ENCODE assay signal across 10 mouse cellular contexts in genomic region chr11:21998141-21999047, GRCm38 (mm10). TPM values are rescaled to one million over a fixed set of nuclear protein-coding genes. Genes with fewer than 3 reads are reported as not detected.
DNase-seq lines count a peak whose midpoint lies in the region; ATAC-seq and TF ChIP-seq lines count a peak whose summit lies in the region.
"Had no signal": no experiment of that assay in that cellular context is flagged by ENCODE, and none has a peak within 500 bp of the region (broad histone marks: within the 10 kb centered on the region; RNA-seq: fewer than 3 reads in every experiment).

No protein-coding gene starts in this region.

- no peak overlapping the region for H3K27ac ChIP-seq in heart, embryonic 10.5 days
- H3K27ac ChIP-seq in embryonic facial prominence, embryonic 15.5 days (replicated peaks): no peak overlapping the region
- no peak overlapping the region for H3K27ac ChIP-seq in limb, embryonic 14.5 days (replicated peaks; ENCODE audit: low read depth, low read length)
- H3K27ac ChIP-seq: limb, embryonic 12.5 days had no signal

- no peak for TF ChIP-seq POLR2A in limb, embryonic 14.5 days (IDR thresholded peaks at IDR 0.05; ENCODE audit: borderline replicate concordance, extremely low read depth, insufficient read depth, insufficient read length)

- H3K27me3 ChIP-seq in heart, embryonic 10.5 days (ENCODE audit: insufficient read depth, poor library complexity, severe bottlenecking): peaks cover 94% of the 10 kb centered on the region
- H3K27me3 ChIP-seq in E14TG2a.4 (ENCODE audit: insufficient read depth, low read length): peaks cover 97% of the 10 kb centered on the region
- peaks cover 81% of the 10 kb centered on the region for H3K27me3 ChIP-seq in embryonic facial prominence, embryonic 15.5 days
- H3K27me3 ChIP-seq in limb, embryonic 14.5 days (ENCODE audit: control insufficient read depth, insufficient read depth, low read length): peaks cover 83% of the 10 kb centered on the region

- peak overlapping the region; percentile 92 for H3K4me2 ChIP-seq in embryonic facial prominence, embryonic 15.5 days (replicated peaks)
- H3K4me2 ChIP-seq in limb, embryonic 14.5 days (replicated peaks; ENCODE audit: low read depth, low read length, severe bottlenecking): no peak overlapping the region

- H3K4me1 ChIP-seq in heart, embryonic 10.5 days: peaks cover 40% of the 10 kb centered on the region
- peaks cover 64% of the 10 kb centered on the region for H3K4me1 ChIP-seq in E14TG2a.4 (replicated peaks; ENCODE audit: low read depth, low read length)
- H3K4me1 ChIP-seq in embryonic facial prominence, embryonic 15.5 days: peaks cover 46% of the 10 kb centered on the region
- H3K4me1 ChIP-seq in limb, embryonic 14.5 days (ENCODE audit: control insufficient read depth, insufficient read depth, low read length): peaks cover 15% of the 10 kb centered on the region

- no peak overlapping the region for H3K9ac ChIP-seq in embryonic facial prominence, embryonic 15.5 days
- no peak overlapping the region for H3K9ac ChIP-seq in limb, embryonic 14.5 days (ENCODE audit: low read depth, low read length, severe bottlenecking)
- H3K9ac ChIP-seq: limb, embryonic 12.5 days had no signal

- H3K4me3 ChIP-seq in heart, embryonic 10.5 days: no peak overlapping the region
- H3K4me3 ChIP-seq in E14TG2a.4 (replicated peaks; ENCODE audit: low read length): peak overlapping the region; percentile 23; the same call in 1 of the 2 replicates
- H3K4me3 ChIP-seq in embryonic facial prominence, embryonic 15.5 days (replicated peaks): peak overlapping the region; percentile 53
- H3K4me3 ChIP-seq in limb, embryonic 14.5 days (replicated peaks; ENCODE audit: low read length): peak overlapping the region; percentile 10; the same call in 1 of the 2 replicates
- H3K4me3 ChIP-seq: limb, embryonic 12.5 days had no signal

- ATAC-seq in embryonic facial prominence, embryonic 15.5 days (ENCODE audit: insufficient number of reproducible peaks, low FRiP score, low TSS enrichment, low read depth): no peak
- ATAC-seq in limb, embryonic 14.5 days (ENCODE audit: low FRiP score, low read depth): no peak
- no peak for ATAC-seq in activated CD4-positive, CD25-positive, alpha-beta regulatory T cell, adult 4 months

- WGBS in heart, embryonic 10.5 days: 7% methylated on average over 32 of the region's 32 CpGs
- 16% methylated on average over 32 of the region's 32 CpGs for WGBS in embryonic facial prominence, embryonic 15.5 days
- 7% methylated on average over 29 of the region's 32 CpGs for WGBS in limb, embryonic 14.5 days

- no peaks in the 10 kb centered on the region for H3K9me3 ChIP-seq in heart, embryonic 10.5 days
- peaks cover 10% of the 10 kb centered on the region for H3K9me3 ChIP-seq in E14TG2a.4 (ENCODE audit: low read length)
- no peaks in the 10 kb centered on the region for H3K9me3 ChIP-seq in embryonic facial prominence, embryonic 15.5 days (replicated peaks)
- H3K9me3 ChIP-seq in limb, embryonic 14.5 days (ENCODE audit: control insufficient read depth, low read length): no peaks in the 10 kb centered on the region
- H3K9me3 ChIP-seq: limb, embryonic 12.5 days had no signal

- peak; percentile 77 for DNase-seq in heart, embryonic 10.5 days (ENCODE audit: low spot score)
- no peak for DNase-seq in heart, adult 8-10 months (ENCODE audit: low spot score)
- no peak for DNase-seq in limb, embryonic 14.5 days (ENCODE audit: low spot score)
- DNase-seq in yolk sac, embryonic 10.5 days (ENCODE audit: low spot score): peak; percentile 23
- DNase-seq in layer of hippocampus, adult 8-10 months (ENCODE audit: low spot score in 2 of 2): no peak

- H3K36me3 ChIP-seq in heart, embryonic 10.5 days: no peaks in the 10 kb centered on the region
- H3K36me3 ChIP-seq in E14TG2a.4 (ENCODE audit: insufficient read depth, low read length): no peaks in the 10 kb centered on the region
- no peaks in the 10 kb centered on the region for H3K36me3 ChIP-seq in embryonic facial prominence, embryonic 15.5 days
- H3K36me3 ChIP-seq in limb, embryonic 14.5 days (ENCODE audit: control insufficient read depth, insufficient read depth, low read length): no peaks in the 10 kb centered on the region
- H3K36me3 ChIP-seq: limb, embryonic 12.5 days had no signal

- peak; percentile 25 for TF ChIP-seq CTCF in E14TG2a.4 (conservative IDR thresholded peaks at IDR 0.05; ENCODE audit: low read length)

RNA-seq across cellular contexts. Expression of gene Otx1, which starts 4.3 kb away (rescaled TPM):
- 0.12 and 0.33 TPM in 2 replicates for polyA plus RNA-seq in heart, embryonic 10.5 days (2016; fragmentation: Nextera tagmentation; extraction: Ambion mirVana)
- not detected for total RNA-seq in heart, adult 8-10 months (2022)
- polyA plus RNA-seq in embryonic facial prominence, embryonic 15.5 days (2015; fragmentation: Nextera tagmentation; extraction: Ambion mirVana): 9.3 and 12.7 TPM in 2 replicates
- polyA plus RNA-seq in limb, embryonic 14.5 days (2012; rRNA removed): 3.3 and 3.4 TPM in 2 replicates
- 2.2 TPM in 2 replicates for polyA plus RNA-seq in limb, embryonic 14.5 days (2014; fragmentation: Nextera tagmentation; extraction: Ambion mirVana)
- 1 to 10 TPM; 2.7 to 5.5 (median 3.5) TPM for total RNA-seq in layer of hippocampus, adult 8-10 months (2022)
- under 1 TPM in 1 of 2 experiments, not detected in 1; 0.27 TPM for polyA plus RNA-seq in activated CD4-positive, CD25-positive, alpha-beta regulatory T cell, adult 4 months (2017; shearing (Covaris generic))
- polyA plus RNA-seq: spleen, adult 2 months had no signal

Comparison
In these comparisons a context has a peak if more than half of its experiments do, and no peak if none do; other contexts are left out.
1. DNase-seq: peak in heart, embryonic 10.5 days (single experiment) and yolk sac, embryonic 10.5 days (single experiment); none in heart, adult 8-10 months (single experiment), limb, embryonic 14.5 days (single experiment) and layer of hippocampus, adult 8-10 months (0 of 2).